Mouse (Mus musculus) lung, postnatal 14 days (tissue): ENCODE data around the gene Gm9844.
"Not testable (repeated sequence)": the region's sequence is repeated elsewhere in the genome, so short reads cannot be mapped to it uniquely, and the experiment has no call there.

ENCODE experiments used
- DNase-seq: peaks from one replicate; pipeline ENCODE4 v3.0.0; 2021

Gm9844 gene

GRCm38 (mm10) chr7:24861913-24862312, at the start of gene Gm9844:
Gene Gm9844, plus strand, starts transcription at chr7:24862213.
- no peak for DNase-seq

GRCm38 (mm10) chr7:24817502-24817901, 44.5 kb upstream of the Gm9844 start:
- peak; percentile 76 for DNase-seq

GRCm38 (mm10) chr7:24824452-24824851, 37.6 kb upstream of the Gm9844 start:
- no peak for DNase-seq

- DNase-seq = no peak
These were observed 34.8 kb upstream of the Gm9844 start for GRCm38 (mm10) chr7:24827181-24827580.

- not testable (repeated sequence) for DNase-seq
These were observed 23.1 kb upstream of the Gm9844 start for GRCm38 (mm10) chr7:24838732-24839409.

- no peak for DNase-seq
These were observed 22.6 kb upstream of the Gm9844 start for GRCm38 (mm10) chr7:24839410-24839808.

- DNase-seq = no peak
These were observed 21.7 kb upstream of the Gm9844 start for GRCm38 (mm10) chr7:24840331-24840730.

GRCm38 (mm10) chr7:24841009-24841408, 21.0 kb upstream of the Gm9844 start:
- no peak for DNase-seq

- no peak for DNase-seq
These were observed 17.9 kb upstream of the Gm9844 start for GRCm38 (mm10) chr7:24844144-24844543.

- no peak for DNase-seq
These were observed 16.8 kb upstream of the Gm9844 start for GRCm38 (mm10) chr7:24845181-24845580.

GRCm38 (mm10) chr7:24845713-24846112, 16.3 kb upstream of the Gm9844 start:
- no peak for DNase-seq

- not testable (repeated sequence) for DNase-seq
These were observed 15.4 kb upstream of the Gm9844 start for GRCm38 (mm10) chr7:24846576-24846975.

GRCm38 (mm10) chr7:24850162-24850561, 11.9 kb upstream of the Gm9844 start:
- no peak for DNase-seq

- DNase-seq = no peak
These were observed 11.1 kb upstream of the Gm9844 start for GRCm38 (mm10) chr7:24850899-24851303.

- DNase-seq = no peak
These were observed 10.3 kb upstream of the Gm9844 start for GRCm38 (mm10) chr7:24851596-24852325.

- DNase-seq = no peak
These were observed 9.3 kb upstream of the Gm9844 start for GRCm38 (mm10) chr7:24852557-24853232.

GRCm38 (mm10) chr7:24853233-24853563, 8.8 kb upstream of the Gm9844 start:
- DNase-seq = no peak

GRCm38 (mm10) chr7:24853695-24854094, 8.3 kb upstream of the Gm9844 start:
- no peak for DNase-seq

GRCm38 (mm10) chr7:24856460-24857120, 5.4 kb upstream of the Gm9844 start:
- no peak for DNase-seq

- no peak for DNase-seq
These were observed 2.8 kb upstream of the Gm9844 start for GRCm38 (mm10) chr7:24859234-24859633.

- no peak for DNase-seq
These were observed 840 bp downstream of the Gm9844 start for GRCm38 (mm10) chr7:24862853-24863252.

GRCm38 (mm10) chr7:24864156-24864555, 2.1 kb downstream of the Gm9844 start:
- DNase-seq = no peak

GRCm38 (mm10) chr7:24869080-24869479, 7.1 kb downstream of the Gm9844 start:
- DNase-seq = no peak
